Mouse (Mus musculus) cerebellum, adult 2 months (tissue): ENCODE results near the gene Zyx.

Source experiments
- CTCF ChIP-seq: fragments of 200-500 bp; IDR thresholded peaks from 2 replicates; pipeline ENCODE4 v1.5.1; 2011; ENCODE audit warnings: low read depth, mild to moderate bottlenecking, control low read depth, low read length, moderate library complexity, borderline replicate concordance; ENCODE audit not compliant: insufficient read depth
- POLR2A ChIP-seq: fragments of 200-500 bp; IDR thresholded peaks from 2 replicates; pipeline ENCODE4 v1.6.1; 2011; ENCODE audit warnings: low read length, control low read depth, borderline replicate concordance; ENCODE audit not compliant: insufficient read depth

- no peak for TF ChIP-seq POLR2A
- no peak for TF ChIP-seq CTCF
These were observed 25.3 kb downstream of the Zyx start for GRCm38 (mm10) chr6:42374701-42375100.
